Mouse (Mus musculus): ENCODE data around the gene Rhox4d. TPM values are rescaled to one million over a fixed set of nuclear protein-coding genes. Genes with fewer than 3 reads are reported as not detected.
"Not testable (repeated sequence)": the region's sequence is repeated elsewhere in the genome, so short reads cannot be mapped to it uniquely, and the experiment has no call there.

Rhox4d gene
- polyA plus RNA-seq (2012; rRNA removed) = not detected in 2 replicates

- DNase-seq; H3K4me1 ChIP-seq (ENCODE audit: control insufficient read depth, insufficient read depth, low read length); H3K4me3 ChIP-seq (replicated peaks; ENCODE audit: extremely low read depth, low read depth, low read length): not testable (repeated sequence)
- 92% methylated on average over 17 of the region's 18 CpGs for WGBS
Observed at GRCm38 (mm10) chrX:37514059-37514458, at the start of gene Rhox4d. Gene Rhox4d, plus strand, starts transcription at chrX:37514359.

GRCm38 (mm10) chrX:37480037-37480436, 34.1 kb upstream of the Rhox4d start, which contains the start of gene Rhox4c:
Gene Rhox4c, plus strand, starts transcription at chrX:37480337.
- not testable (repeated sequence) for H3K4me1 ChIP-seq (ENCODE audit: control insufficient read depth, insufficient read depth, low read length); DNase-seq; H3K4me3 ChIP-seq (replicated peaks; ENCODE audit: extremely low read depth, low read depth, low read length)
- WGBS = 91% methylated on average over 14 of the region's 14 CpGs

GRCm38 (mm10) chrX:37530152-37530551, 16.0 kb downstream of the Rhox4d start, which contains the start of gene Rhox2e:
Gene Rhox2e, plus strand, starts transcription at chrX:37530452.
- H3K4me1 ChIP-seq (ENCODE audit: control insufficient read depth, insufficient read depth, low read length); H3K4me3 ChIP-seq (replicated peaks; ENCODE audit: extremely low read depth, low read depth, low read length); DNase-seq: not testable (repeated sequence)
- WGBS = 95% methylated on average over 3 of the region's 8 CpGs

GRCm38 (mm10) chrX:37541719-37542118, 27.6 kb downstream of the Rhox4d start, which contains the start of gene Rhox3e:
Gene Rhox3e, plus strand, starts transcription at chrX:37542019.
- H3K4me3 ChIP-seq (replicated peaks; ENCODE audit: extremely low read depth, low read depth, low read length); DNase-seq; H3K4me1 ChIP-seq (ENCODE audit: control insufficient read depth, insufficient read depth, low read length): not testable (repeated sequence)
- WGBS = 100% methylated on average over 1 of the region's 4 CpGs

- DNase-seq; H3K4me3 ChIP-seq (replicated peaks; ENCODE audit: extremely low read depth, low read depth, low read length); H3K4me1 ChIP-seq (ENCODE audit: control insufficient read depth, insufficient read depth, low read length): not testable (repeated sequence)
- WGBS = 97% methylated on average over 10 of the region's 18 CpGs
Observed at GRCm38 (mm10) chrX:37557112-37557511, 43.0 kb downstream of the Rhox4d start, which contains the start of gene Rhox4e. Gene Rhox4e, plus strand, starts transcription at chrX:37557412.

Other genes with a start within 250 kb of the Rhox4d start
- not detected in 2 replicates for gene Rhox4a, start 249.0 kb upstream of the Rhox4d start, polyA plus RNA-seq (2012; rRNA removed)
- gene Rhox3a2, start 134.3 kb upstream of the Rhox4d start, polyA plus RNA-seq (2012; rRNA removed) = not detected in 2 replicates
- not detected in 2 replicates for gene Rhox4a2, start 123.5 kb upstream of the Rhox4d start, polyA plus RNA-seq (2012; rRNA removed)
- not detected in 2 replicates for gene Rhox2b, start 102.3 kb upstream of the Rhox4d start, polyA plus RNA-seq (2012; rRNA removed)
- gene Rhox4b, start 81.9 kb upstream of the Rhox4d start, polyA plus RNA-seq (2012; rRNA removed) = not detected in 2 replicates
- gene Rhox2c, start 60.7 kb upstream of the Rhox4d start, polyA plus RNA-seq (2012; rRNA removed) = not detected in 2 replicates
- gene Rhox3c, start 55.8 kb upstream of the Rhox4d start, polyA plus RNA-seq (2012; rRNA removed) = not detected in 2 replicates
- not detected in 2 replicates for gene Rhox4c, start 34.0 kb upstream of the Rhox4d start, polyA plus RNA-seq (2012; rRNA removed)
- not detected in 2 replicates for gene Rhox2d, start 20.9 kb upstream of the Rhox4d start, polyA plus RNA-seq (2012; rRNA removed)
- gene Rhox2e, start 16.1 kb downstream of the Rhox4d start, polyA plus RNA-seq (2012; rRNA removed) = not detected in 2 replicates
- gene Rhox3e, start 27.7 kb downstream of the Rhox4d start, polyA plus RNA-seq (2012; rRNA removed) = not detected in 2 replicates
- not detected in 2 replicates for gene Rhox4e, start 43.1 kb downstream of the Rhox4d start, polyA plus RNA-seq (2012; rRNA removed)
- not detected in 2 replicates for gene Rhox2f, start 57.0 kb downstream of the Rhox4d start, polyA plus RNA-seq (2012; rRNA removed)
- not detected in 2 replicates for gene Rhox3f, start 66.6 kb downstream of the Rhox4d start, polyA plus RNA-seq (2012; rRNA removed)
- gene Rhox4f, start 93.3 kb downstream of the Rhox4d start, polyA plus RNA-seq (2012; rRNA removed) = not detected in 2 replicates
- not detected in 2 replicates for gene Rhox3g, start 114.3 kb downstream of the Rhox4d start, polyA plus RNA-seq (2012; rRNA removed)
- not detected in 2 replicates for gene Rhox2g, start 129.1 kb downstream of the Rhox4d start, polyA plus RNA-seq (2012; rRNA removed)
- gene Rhox4g, start 137.0 kb downstream of the Rhox4d start, polyA plus RNA-seq (2012; rRNA removed) = not detected in 2 replicates
- gene Rhox3h, start 154.4 kb downstream of the Rhox4d start, polyA plus RNA-seq (2012; rRNA removed) = not detected in 2 replicates
- not detected in 2 replicates for gene Rhox2h, start 158.9 kb downstream of the Rhox4d start, polyA plus RNA-seq (2012; rRNA removed)

Measured in lung, adult 2 months (tissue).